Mouse (Mus musculus) embryonic facial prominence, embryonic 15.5 days (tissue): ENCODE measurements around the gene Cdcp2. TPM values are rescaled to one million over a fixed set of nuclear protein-coding genes. Genes with fewer than 3 reads are reported as not detected.

ENCODE experiments used
- ATAC-seq: fragments of 200-750 bp; cut with Nextera tagmentation; 2 replicates; pipeline ENCODE4 v1.8.0; 2017; ENCODE audit warnings: low read depth, moderate TSS enrichment; ENCODE audit not compliant: insufficient number of reproducible peaks, low FRiP score, low TSS enrichment
- H3K27ac ChIP-seq: fragments of 300-500 bp; sonication (generic); replicated peaks from 2 replicates; pipeline ENCODE4 v1.5.1; 2015; ENCODE audit warnings: mild to moderate bottlenecking, inconsistent platforms
- H3K27me3 ChIP-seq: fragments of 300-500 bp; sonication (generic); 2 replicates; pipeline ENCODE4 v1.6.1; 2015; ENCODE audit warnings: inconsistent platforms
- H3K36me3 ChIP-seq: fragments of 300-500 bp; sonication (generic); 2 replicates; pipeline ENCODE4 v1.6.1; 2015; ENCODE audit warnings: mild to moderate bottlenecking, inconsistent platforms
- H3K4me1 ChIP-seq: fragments of 300-500 bp; sonication (generic); 2 replicates; pipeline ENCODE4 v1.6.1; 2015; ENCODE audit warnings: inconsistent platforms
- H3K4me2 ChIP-seq: fragments of 300-500 bp; sonication (generic); replicated peaks from 2 replicates; pipeline ENCODE4 v1.6.1; 2015; ENCODE audit warnings: mild to moderate bottlenecking, inconsistent platforms
- H3K4me3 ChIP-seq: fragments of 300-500 bp; sonication (generic); replicated peaks from 2 replicates; pipeline ENCODE4 v1.5.1; 2015; ENCODE audit warnings: mild to moderate bottlenecking, inconsistent platforms
- H3K9ac ChIP-seq: fragments of 300-500 bp; sonication (generic); 2 replicates; pipeline ENCODE4 v1.6.1; 2015; ENCODE audit warnings: inconsistent platforms
- H3K9me3 ChIP-seq: fragments of 300-500 bp; sonication (generic); replicated peaks from 2 replicates; pipeline ENCODE4 v1.6.1; 2016; ENCODE audit warnings: inconsistent platforms
- WGBS: fragments of 180-500 bp; shearing (Covaris S2); methylation state at CpG from one replicate; pipeline ENCODE4 v1.1.7; 2015; 5-methylcytosine and 5-hydroxymethylcytosine counted together
- polyA plus RNA-seq: library from polyadenylated mRNA; unstranded; fragments of >200 nt; fragmentation: Nextera tagmentation; extraction: Ambion mirVana; gene quantifications from 2 replicates; pipeline ENCODE4 v1.2.1, GENCODE M21; 2015

The Cdcp2 gene
- polyA plus RNA-seq, 1 experiment from 2014 or later: not detected

GRCm38 (mm10) chr4:107135663-107136062 lies 39.0 kb downstream of the Cdcp2 start:
- Histone ChIP-seq H3K36me3 (peaks cover 8% of the 10 kb centered on the region; the same call in 1 of the 2 replicates), H3K27me3 (no peaks in the 10 kb centered on the region), H3K9ac (no peak overlapping the region), H3K27ac (no peak overlapping the region), H3K4me2 (no peak overlapping the region), H3K9me3 (no peaks in the 10 kb centered on the region), H3K4me1 (peaks cover 34% of the 10 kb centered on the region), H3K4me3 (no peak overlapping the region)
- WGBS: 53% methylated on average over 5 of the region's 5 CpGs
- ATAC-seq: no peak

GRCm38 (mm10) chr4:107136531-107136930 lies 39.8 kb downstream of the Cdcp2 start:
- no peak overlapping the region for H3K9ac ChIP-seq

GRCm38 (mm10) chr4:107138948-107139835 lies 42.5 kb downstream of the Cdcp2 start:
- no peak for ATAC-seq
- Histone ChIP-seq H3K9ac (no peak overlapping the region), H3K9me3 (no peaks in the 10 kb centered on the region), H3K36me3 (peaks cover 15% of the 10 kb centered on the region; the same call in 1 of the 2 replicates), H3K4me1 (peaks cover 31% of the 10 kb centered on the region), H3K27me3 (no peaks in the 10 kb centered on the region), H3K27ac (no peak overlapping the region), H3K4me2 (no peak overlapping the region), H3K4me3 (no peak overlapping the region)
- WGBS: 52% methylated on average over 37 of the region's 37 CpGs

More at GRCm38 (mm10) chr4:107136531-107136930, 39.8 kb downstream of the Cdcp2 start:
- no peak overlapping the region for H3K4me3 ChIP-seq
- WGBS: 33% methylated on average over 3 of the region's 3 CpGs
- H3K36me3 ChIP-seq: peaks cover 8% of the 10 kb centered on the region; the same call in 1 of the 2 replicates
- no peak overlapping the region for H3K4me2 ChIP-seq
- H3K27me3 ChIP-seq: no peaks in the 10 kb centered on the region
- H3K4me1 ChIP-seq: peaks cover 31% of the 10 kb centered on the region
- H3K27ac ChIP-seq: no peak overlapping the region
- H3K9me3 ChIP-seq: no peaks in the 10 kb centered on the region
- ATAC-seq: no peak

- peaks cover 15% of the 10 kb centered on the region; the same call in 1 of the 2 replicates for H3K36me3 ChIP-seq
- no peak overlapping the region for H3K9ac ChIP-seq
- ATAC-seq: no peak
- H3K27me3 ChIP-seq: no peaks in the 10 kb centered on the region
- H3K27ac ChIP-seq: no peak overlapping the region
- H3K4me1 ChIP-seq: peaks cover 31% of the 10 kb centered on the region
- WGBS: 59% methylated on average over 13 of the region's 13 CpGs
- no peaks in the 10 kb centered on the region for H3K9me3 ChIP-seq
- H3K4me2 ChIP-seq: no peak overlapping the region
- no peak overlapping the region for H3K4me3 ChIP-seq
Measured at GRCm38 (mm10) chr4:107139836-107140631, 43.3 kb downstream of the Cdcp2 start.

GRCm38 (mm10) chr4:107143511-107143910 lies 46.8 kb downstream of the Cdcp2 start:
- Histone ChIP-seq H3K27ac (no peak overlapping the region), H3K9ac (no peak overlapping the region), H3K4me2 (no peak overlapping the region), H3K36me3 (peaks cover 33% of the 10 kb centered on the region), H3K4me1 (peaks cover 13% of the 10 kb centered on the region; the same call in 1 of the 2 replicates), H3K4me3 (no peak overlapping the region), H3K9me3 (no peaks in the 10 kb centered on the region), H3K27me3 (no peaks in the 10 kb centered on the region)
- no peak for ATAC-seq
- 90% methylated on average over 8 of the region's 8 CpGs for WGBS

GRCm38 (mm10) chr4:107150991-107151390 lies 54.3 kb downstream of the Cdcp2 start:
- H3K9ac ChIP-seq: no peak overlapping the region
- H3K4me1 ChIP-seq: no peaks in the 10 kb centered on the region
- no peaks in the 10 kb centered on the region for H3K9me3 ChIP-seq
- H3K27me3 ChIP-seq: no peaks in the 10 kb centered on the region
- peaks cover 27% of the 10 kb centered on the region for H3K36me3 ChIP-seq
- ATAC-seq: no peak
- 81% methylated on average over 6 of the region's 6 CpGs for WGBS
- no peak overlapping the region for H3K27ac ChIP-seq
- H3K4me2 ChIP-seq: no peak overlapping the region
- H3K4me3 ChIP-seq: no peak overlapping the region

GRCm38 (mm10) chr4:107152571-107152970 lies 55.9 kb downstream of the Cdcp2 start:
- Histone ChIP-seq H3K4me3 (no peak overlapping the region), H3K9me3 (no peaks in the 10 kb centered on the region), H3K27ac (no peak overlapping the region), H3K4me2 (no peak overlapping the region), H3K4me1 (no peaks in the 10 kb centered on the region), H3K27me3 (no peaks in the 10 kb centered on the region), H3K9ac (no peak overlapping the region), H3K36me3 (peaks cover 21% of the 10 kb centered on the region)
- WGBS: 88% methylated on average over 8 of the region's 8 CpGs
- no peak for ATAC-seq

- no peaks in the 10 kb centered on the region for H3K27me3 ChIP-seq
- H3K4me2 ChIP-seq: no peak overlapping the region
- no peak for ATAC-seq
- H3K4me1 ChIP-seq: no peaks in the 10 kb centered on the region
- H3K9me3 ChIP-seq: no peaks in the 10 kb centered on the region
- H3K4me3 ChIP-seq: no peak overlapping the region
- WGBS: 82% methylated on average over 4 of the region's 4 CpGs
- no peak overlapping the region for H3K27ac ChIP-seq
- no peak overlapping the region for H3K9ac ChIP-seq
- H3K36me3 ChIP-seq: peaks cover 45% of the 10 kb centered on the region
Measured at GRCm38 (mm10) chr4:107156983-107157401, 60.3 kb downstream of the Cdcp2 start.

GRCm38 (mm10) chr4:107159166-107159773 lies 62.6 kb downstream of the Cdcp2 start:
- Histone ChIP-seq H3K27me3 (no peaks in the 10 kb centered on the region), H3K4me1 (0 out of 2 replicates have a peak, but pooled peaks cover 5% of the 10 kb centered on the region), H3K9me3 (no peaks in the 10 kb centered on the region), H3K9ac (no peak overlapping the region), H3K4me3 (no peak overlapping the region), H3K27ac (no peak overlapping the region), H3K36me3 (peaks cover 55% of the 10 kb centered on the region), H3K4me2 (no peak overlapping the region)
- no peak for ATAC-seq
- 81% methylated on average over 11 of the region's 11 CpGs for WGBS

GRCm38 (mm10) chr4:107160181-107160580 lies 63.5 kb downstream of the Cdcp2 start:
- WGBS: 92% methylated on average over 8 of the region's 8 CpGs
- no peak overlapping the region for H3K9ac ChIP-seq
- H3K4me1 ChIP-seq: 0 out of 2 replicates have a peak, but pooled peaks cover 7% of the 10 kb centered on the region
- H3K27me3 ChIP-seq: no peaks in the 10 kb centered on the region
- peaks cover 55% of the 10 kb centered on the region for H3K36me3 ChIP-seq
- no peak overlapping the region for H3K4me2 ChIP-seq
- ATAC-seq: no peak
- no peak overlapping the region for H3K27ac ChIP-seq
- H3K9me3 ChIP-seq: no peaks in the 10 kb centered on the region
- H3K4me3 ChIP-seq: no peak overlapping the region
